Comparison of ENCODE assay signal across 9 mouse cellular contexts in genomic region chr5:31082355-31082754, GRCm38 (mm10). TPM values are rescaled to one million over a fixed set of nuclear protein-coding genes. Genes with fewer than 3 reads are reported as not detected.
A peak's percentile ranks its signal among the peaks of the same experiment; 100 is the strongest.
DNase-seq lines count a peak whose midpoint lies in the region; ATAC-seq and TF ChIP-seq lines count a peak whose summit lies in the region.
"Had no signal": no experiment of that assay in that cellular context is flagged by ENCODE, and none has a peak within 500 bp of the region (broad histone marks: within the 10 kb centered on the region; RNA-seq: fewer than 3 reads in every experiment).

No protein-coding gene starts in this region.

- TF ChIP-seq CTCF in midbrain, postnatal 0 days (IDR thresholded peaks at IDR 0.05), result peak; percentile 74

- ATAC-seq in embryonic facial prominence, embryonic 14.5 days (ENCODE audit: low read depth), result peak; percentile 44; the same call in 1 of the 2 replicates
- ATAC-seq in limb, embryonic 14.5 days (ENCODE audit: low FRiP score, low read depth), result peak; percentile 26; the same call in 1 of the 2 replicates
- ATAC-seq in midbrain, postnatal 0 days (ENCODE audit: low FRiP score), result 0 out of 2 replicates have a peak, but pooled peaks have one; percentile 33

- DNase-seq in kidney, adult 18-20 months, result peak; percentile 68
- DNase-seq in kidney, adult 11 months, result no peak
- peak; percentile 48 for DNase-seq in ES-CJ7 (ENCODE audit: low read depth, low spot score)
- peak; percentile 30 for DNase-seq in embryonic facial prominence, embryonic 14.5 days (ENCODE audit: low spot score)
- DNase-seq in hindbrain, embryonic 10.5 days (ENCODE audit: low spot score), result peak; percentile 67
- DNase-seq in limb, embryonic 14.5 days (ENCODE audit: low spot score), result peak; percentile 49
- peak; percentile 74 for DNase-seq in midbrain, postnatal 0 days (ENCODE audit: low spot score)
- peak; percentile 90 for DNase-seq in thymus, postnatal 4 days

- H3K4me1 ChIP-seq in embryonic facial prominence, embryonic 14.5 days (ENCODE audit: control insufficient read depth, insufficient read depth, low read length), result no peaks in the 10 kb centered on the region
- peaks cover 34% of the 10 kb centered on the region for H3K4me1 ChIP-seq in hindbrain, embryonic 10.5 days (replicated peaks)
- no peaks in the 10 kb centered on the region; the same call in 1 of the 2 replicates for H3K4me1 ChIP-seq in limb, embryonic 14.5 days (ENCODE audit: control insufficient read depth, insufficient read depth, low read length)
- no peaks in the 10 kb centered on the region for H3K4me1 ChIP-seq in midbrain, postnatal 0 days (ENCODE audit: insufficient read depth, low read length)

- H3K4me2 ChIP-seq in embryonic facial prominence, embryonic 14.5 days (ENCODE audit: low read depth, low read length), result no peak overlapping the region
- H3K4me2 ChIP-seq in limb, embryonic 14.5 days (replicated peaks; ENCODE audit: low read depth, low read length, severe bottlenecking), result no peak overlapping the region
- no peak overlapping the region for H3K4me2 ChIP-seq in midbrain, postnatal 0 days (ENCODE audit: low read depth, low read length, poor library complexity, severe bottlenecking)
- H3K4me2 ChIP-seq: liver, embryonic 15.5 days had no signal

- 13% methylated on average over 5 of the region's 5 CpGs for WGBS in embryonic facial prominence, embryonic 14.5 days
- 7% methylated on average over 5 of the region's 5 CpGs for WGBS in hindbrain, embryonic 10.5 days
- 20% methylated on average over 5 of the region's 5 CpGs for WGBS in limb, embryonic 14.5 days
- WGBS in midbrain, postnatal 0 days, result 9% methylated on average over 5 of the region's 5 CpGs

- no peak for TF ChIP-seq POLR2A in limb, embryonic 14.5 days (IDR thresholded peaks at IDR 0.05; ENCODE audit: borderline replicate concordance, extremely low read depth, insufficient read depth, insufficient read length)

- H3K4me3 ChIP-seq in embryonic facial prominence, embryonic 14.5 days (ENCODE audit: low read depth, low read length), result no peak overlapping the region
- peak overlapping the region; percentile 7; the same call in 1 of the 2 replicates for H3K4me3 ChIP-seq in hindbrain, embryonic 10.5 days
- no peak overlapping the region for H3K4me3 ChIP-seq in limb, embryonic 14.5 days (replicated peaks; ENCODE audit: low read length)
- H3K4me3 ChIP-seq in midbrain, postnatal 0 days (ENCODE audit: low read depth, low read length), result no peak overlapping the region
- H3K4me3 ChIP-seq: liver, embryonic 15.5 days had no signal

- no peak overlapping the region for H3K27ac ChIP-seq in embryonic facial prominence, embryonic 14.5 days (replicated peaks; ENCODE audit: low read depth, low read length)
- peak overlapping the region; percentile 67 for H3K27ac ChIP-seq in hindbrain, embryonic 10.5 days
- H3K27ac ChIP-seq in limb, embryonic 14.5 days (replicated peaks; ENCODE audit: low read depth, low read length), result no peak overlapping the region
- no peak overlapping the region for H3K27ac ChIP-seq in midbrain, postnatal 0 days (ENCODE audit: low read depth, low read length)
- H3K27ac ChIP-seq: liver, embryonic 15.5 days had no signal

- H3K9me3 ChIP-seq in embryonic facial prominence, embryonic 14.5 days (ENCODE audit: control insufficient read depth, low read length), result no peaks in the 10 kb centered on the region
- no peaks in the 10 kb centered on the region for H3K9me3 ChIP-seq in hindbrain, embryonic 10.5 days
- no peaks in the 10 kb centered on the region for H3K9me3 ChIP-seq in limb, embryonic 14.5 days (ENCODE audit: control insufficient read depth, low read length)
- no peaks in the 10 kb centered on the region for H3K9me3 ChIP-seq in midbrain, postnatal 0 days (ENCODE audit: low read length)
- H3K9me3 ChIP-seq: liver, embryonic 15.5 days had no signal

- H3K27me3 ChIP-seq in embryonic facial prominence, embryonic 14.5 days (replicated peaks; ENCODE audit: control insufficient read depth, insufficient read depth, low read length), result peaks cover 11% of the 10 kb centered on the region
- peaks cover 30% of the 10 kb centered on the region for H3K27me3 ChIP-seq in hindbrain, embryonic 10.5 days (ENCODE audit: insufficient read depth, poor library complexity, severe bottlenecking)
- no peaks in the 10 kb centered on the region; the same call in 1 of the 2 replicates for H3K27me3 ChIP-seq in limb, embryonic 14.5 days (ENCODE audit: control insufficient read depth, insufficient read depth, low read length)
- no peaks in the 10 kb centered on the region for H3K27me3 ChIP-seq in midbrain, postnatal 0 days (ENCODE audit: insufficient read depth, low read length)

- no peak overlapping the region for H3K9ac ChIP-seq in embryonic facial prominence, embryonic 14.5 days (ENCODE audit: low read depth, low read length)
- H3K9ac ChIP-seq in limb, embryonic 14.5 days (ENCODE audit: low read depth, low read length, severe bottlenecking), result no peak overlapping the region
- H3K9ac ChIP-seq in midbrain, postnatal 0 days (replicated peaks; ENCODE audit: low read length, poor library complexity, severe bottlenecking), result no peak overlapping the region
- H3K9ac ChIP-seq: liver, embryonic 15.5 days had no signal

- H3K36me3 ChIP-seq in embryonic facial prominence, embryonic 14.5 days (ENCODE audit: control insufficient read depth, insufficient read depth, low read length), result peaks cover 19% of the 10 kb centered on the region
- H3K36me3 ChIP-seq in hindbrain, embryonic 10.5 days, result peaks cover 19% of the 10 kb centered on the region
- H3K36me3 ChIP-seq in limb, embryonic 14.5 days (ENCODE audit: control insufficient read depth, insufficient read depth, low read length), result peaks cover 18% of the 10 kb centered on the region
- peaks cover 15% of the 10 kb centered on the region for H3K36me3 ChIP-seq in midbrain, postnatal 0 days (ENCODE audit: insufficient read depth, low read length)

RNA-seq across cellular contexts. Expression of gene Dnajc5g, which starts 23.7 kb away (rescaled TPM):
- not detected in 2 replicates for polyA plus RNA-seq in embryonic facial prominence, embryonic 14.5 days (2014; fragmentation: Nextera tagmentation; extraction: Ambion mirVana)
- polyA plus RNA-seq in hindbrain, embryonic 10.5 days (2016; fragmentation: Nextera tagmentation; extraction: Ambion mirVana), result not detected in 2 replicates
- not detected in 2 replicates for polyA plus RNA-seq in limb, embryonic 14.5 days (2012; rRNA removed)
- polyA plus RNA-seq in limb, embryonic 14.5 days (2014; fragmentation: Nextera tagmentation; extraction: Ambion mirVana), result not detected in 2 replicates
- total RNA-seq in midbrain, postnatal 0 days (2014; rRNA removed), result not detected in 2 replicates
- polyA plus RNA-seq in midbrain, postnatal 0 days (2015; fragmentation: Nextera tagmentation; extraction: Ambion mirVana), result not detected in 2 replicates
- polyA plus RNA-seq: liver, embryonic 15.5 days had no signal

RNA-seq across cellular contexts. Expression of gene Slc30a3, which starts 25.7 kb away (rescaled TPM):
- 0.84 and 0.93 TPM in 2 replicates for polyA plus RNA-seq in embryonic facial prominence, embryonic 14.5 days (2014; fragmentation: Nextera tagmentation; extraction: Ambion mirVana)
- polyA plus RNA-seq in hindbrain, embryonic 10.5 days (2016; fragmentation: Nextera tagmentation; extraction: Ambion mirVana), result 2.1 and 9.3 TPM in 2 replicates
- 0.82 and 0.86 TPM in 2 replicates for polyA plus RNA-seq in limb, embryonic 14.5 days (2012; rRNA removed)
- polyA plus RNA-seq in limb, embryonic 14.5 days (2014; fragmentation: Nextera tagmentation; extraction: Ambion mirVana), result 0.53 and 0.91 TPM in 2 replicates
- 19.3 and 24.1 TPM in 2 replicates for total RNA-seq in midbrain, postnatal 0 days (2014; rRNA removed)
- 14.0 and 20.6 TPM in 2 replicates for polyA plus RNA-seq in midbrain, postnatal 0 days (2015; fragmentation: Nextera tagmentation; extraction: Ambion mirVana)

RNA-seq across cellular contexts. Expression of gene Cad, which starts 27.8 kb away (rescaled TPM):
- polyA plus RNA-seq in embryonic facial prominence, embryonic 14.5 days (2014; fragmentation: Nextera tagmentation; extraction: Ambion mirVana), result 29.1 and 30.2 TPM in 2 replicates
- 43.5 and 55.9 TPM in 2 replicates for polyA plus RNA-seq in hindbrain, embryonic 10.5 days (2016; fragmentation: Nextera tagmentation; extraction: Ambion mirVana)
- polyA plus RNA-seq in limb, embryonic 14.5 days (2012; rRNA removed), result 49.1 and 62.5 TPM in 2 replicates
- 28.3 and 29.4 TPM in 2 replicates for polyA plus RNA-seq in limb, embryonic 14.5 days (2014; fragmentation: Nextera tagmentation; extraction: Ambion mirVana)
- total RNA-seq in midbrain, postnatal 0 days (2014; rRNA removed), result 39.5 and 44.8 TPM in 2 replicates
- polyA plus RNA-seq in midbrain, postnatal 0 days (2015; fragmentation: Nextera tagmentation; extraction: Ambion mirVana), result 6.7 and 7.8 TPM in 2 replicates

RNA-seq across cellular contexts. Expression of gene Slc5a6, which starts 33.6 kb away (rescaled TPM):
- polyA plus RNA-seq in embryonic facial prominence, embryonic 14.5 days (2014; fragmentation: Nextera tagmentation; extraction: Ambion mirVana), result 14.9 and 17.6 TPM in 2 replicates
- 8.1 and 10.1 TPM in 2 replicates for polyA plus RNA-seq in hindbrain, embryonic 10.5 days (2016; fragmentation: Nextera tagmentation; extraction: Ambion mirVana)
- 25.3 and 33.9 TPM in 2 replicates for polyA plus RNA-seq in limb, embryonic 14.5 days (2012; rRNA removed)
- polyA plus RNA-seq in limb, embryonic 14.5 days (2014; fragmentation: Nextera tagmentation; extraction: Ambion mirVana), result 11.0 and 11.4 TPM in 2 replicates
- 43.8 and 44.9 TPM in 2 replicates for total RNA-seq in midbrain, postnatal 0 days (2014; rRNA removed)
- 32.3 and 33.0 TPM in 2 replicates for polyA plus RNA-seq in midbrain, postnatal 0 days (2015; fragmentation: Nextera tagmentation; extraction: Ambion mirVana)

RNA-seq across cellular contexts. Expression of gene Trim54, which starts 34.2 kb away (rescaled TPM):
- polyA plus RNA-seq in embryonic facial prominence, embryonic 14.5 days (2014; fragmentation: Nextera tagmentation; extraction: Ambion mirVana), result 11.6 and 16.3 TPM in 2 replicates
- polyA plus RNA-seq in hindbrain, embryonic 10.5 days (2016; fragmentation: Nextera tagmentation; extraction: Ambion mirVana), result not detected in 2 replicates
- polyA plus RNA-seq in limb, embryonic 14.5 days (2012; rRNA removed), result 8.1 and 8.7 TPM in 2 replicates
- polyA plus RNA-seq in limb, embryonic 14.5 days (2014; fragmentation: Nextera tagmentation; extraction: Ambion mirVana), result 4.9 and 6.2 TPM in 2 replicates
- total RNA-seq in midbrain, postnatal 0 days (2014; rRNA removed), result 0.33 TPM in 1 of 2 replicates, not detected in the other
- not detected in 2 replicates for polyA plus RNA-seq in midbrain, postnatal 0 days (2015; fragmentation: Nextera tagmentation; extraction: Ambion mirVana)
